Mouse (Mus musculus) embryonic facial prominence, embryonic 10.5 days (tissue): ENCODE results near the gene Dab1. TPM values are rescaled to one million over a fixed set of nuclear protein-coding genes. Genes with fewer than 3 reads are reported as not detected.

Source experiments
- DNase-seq: peaks from one replicate; pipeline ENCODE4 v3.0.0-alpha.2; 2017; ENCODE audit warnings: low spot score
- H3K27ac ChIP-seq: fragments of 300-500 bp; sonication (generic); replicated peaks from 2 replicates; pipeline ENCODE4 v1.5.1; 2016; ENCODE audit warnings: mild to moderate bottlenecking
- H3K27me3 ChIP-seq: fragments of 300-500 bp; sonication (generic); replicated peaks from 2 replicates; pipeline ENCODE4 v1.6.1; 2016; ENCODE audit warnings: low read depth, mild to moderate bottlenecking; ENCODE audit not compliant: poor library complexity, severe bottlenecking
- H3K36me3 ChIP-seq: fragments of 300-500 bp; sonication (generic); replicated peaks from 2 replicates; pipeline ENCODE4 v1.6.1; 2016; ENCODE audit warnings: mild to moderate bottlenecking, moderate library complexity
- H3K4me1 ChIP-seq: fragments of 300-500 bp; sonication (generic); 2 replicates; pipeline ENCODE4 v1.6.1; 2016
- H3K4me3 ChIP-seq: fragments of 300-500 bp; sonication (generic); 2 replicates; pipeline ENCODE4 v1.5.1; 2016; ENCODE audit warnings: mild to moderate bottlenecking, moderate library complexity
- H3K9me3 ChIP-seq: fragments of 300-500 bp; sonication (generic); 2 replicates; pipeline ENCODE4 v1.6.1; 2016; ENCODE audit warnings: mild to moderate bottlenecking
- WGBS: fragments of 180-500 bp; shearing (Covaris S2); methylation state at CpG from one replicate; pipeline ENCODE4 v1.1.7; 2016; 5-methylcytosine and 5-hydroxymethylcytosine counted together
- polyA plus RNA-seq: library from polyadenylated mRNA; unstranded; fragments of >200 nt; fragmentation: Nextera tagmentation; extraction: Ambion mirVana; gene quantifications from 2 replicates; pipeline ENCODE4 v1.2.1, GENCODE M21; 2016

Gene Dab1
- polyA plus RNA-seq, 1 experiment from 2014 or later: 15.6 TPM

GRCm38 (mm10) chr4:104337279-104337678 is 718.1 kb downstream of the Dab1 start:
- H3K4me3 ChIP-seq: no peak overlapping the region
- H3K36me3 ChIP-seq: no peaks in the 10 kb centered on the region
- no peaks in the 10 kb centered on the region for H3K9me3 ChIP-seq
- no peak for DNase-seq
- H3K27ac ChIP-seq: no peak overlapping the region
- no peaks in the 10 kb centered on the region for H3K27me3 ChIP-seq
- 85% methylated on average over 10 of the region's 10 CpGs for WGBS
- no peaks in the 10 kb centered on the region for H3K4me1 ChIP-seq

- H3K4me3 ChIP-seq: no peak overlapping the region
- 91% methylated on average over 2 of the region's 2 CpGs for WGBS
Measured at GRCm38 (mm10) chr4:104338382-104338781, 719.2 kb downstream of the Dab1 start.

DNA sequence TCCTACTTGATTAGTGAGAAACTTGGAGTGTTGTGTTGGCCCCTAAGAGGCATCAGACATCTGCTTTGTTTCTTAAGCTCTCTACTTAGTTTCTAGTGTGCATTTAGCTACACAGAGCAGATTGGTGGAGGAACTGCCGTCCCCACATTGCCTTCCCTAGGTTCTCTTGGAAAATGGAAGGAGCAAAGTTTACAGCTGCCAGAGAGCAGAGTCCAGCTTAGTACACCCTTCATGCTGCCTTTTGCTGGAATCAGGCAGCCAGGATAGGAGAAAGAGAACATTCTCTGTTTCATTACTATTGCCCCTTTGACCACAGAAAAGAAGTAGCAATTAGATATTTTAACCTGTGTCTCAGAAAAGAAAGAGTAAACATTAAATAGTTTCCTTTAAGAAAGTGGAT is 742.2 kb downstream of the Dab1 start:
- peaks cover 22% of the 10 kb centered on the region for H3K27me3 ChIP-seq
- DNase-seq: no peak
- 63% methylated on average over 1 of the region's 1 CpGs for whole genome bisulfite sequencing
- H3K36me3 ChIP-seq: no peaks in the 10 kb centered on the region
- peaks cover 1% of the 10 kb centered on the region for H3K4me1 ChIP-seq
- H3K9me3 ChIP-seq: no peaks in the 10 kb centered on the region
- no peak overlapping the region for H3K27ac ChIP-seq
- H3K4me3 ChIP-seq: no peak overlapping the region

More at GRCm38 (mm10) chr4:104338382-104338781, 719.2 kb downstream of the Dab1 start:
- H3K27ac ChIP-seq: no peak overlapping the region
- DNase-seq: no peak
- H3K4me1 ChIP-seq: no peaks in the 10 kb centered on the region
- H3K36me3 ChIP-seq: no peaks in the 10 kb centered on the region
- H3K27me3 ChIP-seq: no peaks in the 10 kb centered on the region
- H3K9me3 ChIP-seq: no peaks in the 10 kb centered on the region

- H3K27ac ChIP-seq: peak overlapping the region; percentile 78; the same call in 1 of the 2 replicates
Measured at GRCm38 (mm10) chr4:104366491-104366890, 747.3 kb downstream of the Dab1 start.

DNA sequence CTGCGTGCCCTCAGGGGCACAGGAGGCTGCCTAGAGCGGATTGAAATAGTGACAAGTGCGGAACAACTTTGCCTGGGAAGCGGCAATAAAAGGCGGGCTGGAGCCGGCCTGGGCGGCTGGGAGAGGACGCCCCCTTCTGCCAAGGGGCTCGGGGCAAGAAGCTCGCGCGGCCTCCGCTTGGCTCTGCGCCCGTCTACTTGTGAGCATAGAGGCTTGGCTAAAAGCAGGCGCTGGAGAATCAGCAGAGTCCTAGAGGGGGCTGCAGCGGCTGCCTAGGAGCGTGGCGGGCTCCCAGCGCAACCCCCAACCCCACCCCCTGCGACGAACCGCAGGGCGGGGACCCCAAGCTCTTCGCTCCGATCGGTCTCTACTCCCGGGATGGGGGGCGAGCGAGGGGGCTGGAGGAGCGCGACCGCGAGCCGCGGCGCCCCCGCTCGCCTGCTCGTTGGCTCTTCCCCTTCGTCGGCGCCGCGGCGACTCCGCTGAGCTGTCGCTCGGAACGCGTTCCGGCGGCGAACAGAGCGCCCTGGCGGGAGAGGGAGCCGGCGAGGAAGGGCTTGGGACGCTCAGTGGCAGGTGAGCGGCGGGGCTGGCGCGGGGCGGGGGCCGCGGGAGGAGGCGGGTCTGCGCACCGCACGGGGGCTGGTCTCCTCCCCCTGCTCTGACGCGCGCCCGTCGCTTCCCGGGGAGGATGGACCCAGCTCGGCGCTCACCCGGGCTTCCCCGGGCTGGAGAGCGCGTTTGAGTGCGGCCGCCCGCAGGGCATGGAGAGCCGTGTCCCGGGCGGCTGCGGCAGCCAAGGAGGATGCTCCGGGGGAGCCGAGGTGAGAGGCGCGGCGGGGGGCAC is 748.0 kb downstream of the Dab1 start:
- Histone ChIP-seq H3K27me3 (peaks cover 79% of the 10 kb centered on the region), H3K4me1 (peaks cover 35% of the 10 kb centered on the region), H3K9me3 (no peaks in the 10 kb centered on the region), H3K4me3 (peak overlapping the region; percentile 79), H3K27ac (peak overlapping the region; percentile 78), H3K36me3 (no peaks in the 10 kb centered on the region)
- WGBS: under 1% methylated on average over 92 of the region's 94 CpGs
- DNase-seq: peak; percentile 81

More at GRCm38 (mm10) chr4:104366491-104366890, 747.3 kb downstream of the Dab1 start:
- H3K27me3 ChIP-seq: peaks cover 73% of the 10 kb centered on the region
- H3K4me1 ChIP-seq: peaks cover 35% of the 10 kb centered on the region
- no peaks in the 10 kb centered on the region for H3K9me3 ChIP-seq
- DNase-seq: no peak
- WGBS: 2% methylated on average over 8 of the region's 8 CpGs
- no peaks in the 10 kb centered on the region for H3K36me3 ChIP-seq
- peak overlapping the region; percentile 79 for H3K4me3 ChIP-seq

DNA sequence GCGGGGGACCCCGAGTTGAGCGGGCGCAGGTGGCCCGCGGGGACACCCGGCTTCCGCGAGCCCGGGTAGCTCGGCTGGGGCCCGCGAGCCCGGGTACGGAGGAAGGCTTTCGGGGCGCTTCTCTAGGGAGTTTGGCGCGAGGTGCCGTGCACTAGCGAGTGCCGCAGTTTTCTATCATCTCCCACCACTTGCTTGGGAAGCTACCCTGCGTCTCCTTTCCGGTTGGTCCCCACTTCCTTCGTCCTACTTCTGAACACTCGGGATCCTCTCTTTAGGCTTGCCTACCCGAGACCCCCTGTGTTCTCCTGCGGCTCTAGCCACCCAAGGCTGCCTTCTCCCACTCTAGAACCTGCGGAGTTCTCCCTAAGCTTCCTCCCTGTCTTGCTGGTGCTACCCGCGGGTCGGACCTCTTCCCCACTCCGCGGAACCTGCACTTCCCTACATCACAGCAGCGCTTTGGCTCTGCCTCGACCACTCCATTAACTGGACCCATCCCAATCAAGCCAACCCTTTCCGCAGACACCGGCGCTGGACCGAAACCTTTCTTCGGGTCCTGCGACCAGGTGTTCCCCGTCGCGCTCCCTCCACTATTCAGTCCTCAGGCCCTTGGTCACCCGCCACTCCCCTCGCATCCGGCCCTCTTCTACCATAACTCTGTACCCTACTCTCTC is 748.7 kb downstream of the Dab1 start:
- DNase-seq: peak; percentile 56
- Histone ChIP-seq H3K9me3 (no peaks in the 10 kb centered on the region), H3K27ac (peak overlapping the region; percentile 78), H3K4me3 (peak overlapping the region; percentile 79), H3K27me3 (peaks cover 79% of the 10 kb centered on the region), H3K4me1 (peaks cover 35% of the 10 kb centered on the region), H3K36me3 (no peaks in the 10 kb centered on the region)
- WGBS: under 1% methylated on average over 48 of the region's 48 CpGs

- H3K9me3 ChIP-seq: no peaks in the 10 kb centered on the region
- H3K27me3 ChIP-seq: peaks cover 79% of the 10 kb centered on the region
- H3K27ac ChIP-seq: 0 out of 2 replicates have a peak overlapping the region, but pooled peaks have one; percentile 78
Measured at GRCm38 (mm10) chr4:104368561-104369021, 749.4 kb downstream of the Dab1 start.

GRCm38 (mm10) chr4:104369091-104369490 is 749.9 kb downstream of the Dab1 start:
- Histone ChIP-seq H3K27ac (no peak overlapping the region), H3K9me3 (no peaks in the 10 kb centered on the region), H3K4me3 (peak overlapping the region; percentile 79), H3K36me3 (no peaks in the 10 kb centered on the region), H3K27me3 (peaks cover 79% of the 10 kb centered on the region), H3K4me1 (peaks cover 35% of the 10 kb centered on the region)
- WGBS: 4% methylated on average over 7 of the region's 7 CpGs
- no peak for DNase-seq

More at GRCm38 (mm10) chr4:104368561-104369021, 749.4 kb downstream of the Dab1 start:
- DNase-seq: peak; percentile 77
- H3K36me3 ChIP-seq: no peaks in the 10 kb centered on the region
- peaks cover 35% of the 10 kb centered on the region for H3K4me1 ChIP-seq
- H3K4me3 ChIP-seq: peak overlapping the region; percentile 79
- under 1% methylated on average over 20 of the region's 20 CpGs for WGBS

GRCm38 (mm10) chr4:104371136-104371535 is 752.0 kb downstream of the Dab1 start:
- H3K27me3 ChIP-seq: peaks cover 60% of the 10 kb centered on the region
- no peaks in the 10 kb centered on the region for H3K9me3 ChIP-seq
- no peak overlapping the region for H3K27ac ChIP-seq
- no peaks in the 10 kb centered on the region for H3K36me3 ChIP-seq
- DNase-seq: no peak
- H3K4me1 ChIP-seq: peaks cover 35% of the 10 kb centered on the region
- no peak overlapping the region for H3K4me3 ChIP-seq
- WGBS: 80% methylated on average over 8 of the region's 8 CpGs

DNA sequence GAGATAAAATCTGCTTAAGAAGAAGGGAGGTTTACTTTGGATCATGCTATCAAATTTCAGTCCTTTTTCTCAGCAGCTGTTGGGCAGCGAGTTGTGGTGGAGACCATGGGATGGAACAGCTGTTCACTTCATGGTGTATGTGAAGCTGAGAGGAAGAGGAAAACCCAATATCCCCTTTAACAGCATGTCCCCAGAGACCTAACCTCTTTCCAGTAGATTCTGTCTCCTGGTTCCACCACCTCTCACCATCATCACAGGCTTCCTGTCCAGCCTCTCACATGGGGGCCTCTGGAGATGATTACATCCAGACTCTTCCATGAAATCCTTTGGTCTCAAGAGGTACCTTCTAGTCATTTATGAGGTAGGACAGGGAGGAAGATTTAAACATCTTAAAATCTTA is 755.0 kb downstream of the Dab1 start:
- Histone ChIP-seq H3K9me3 (no peaks in the 10 kb centered on the region), H3K27ac (no peak overlapping the region), H3K27me3 (peaks cover 29% of the 10 kb centered on the region), H3K36me3 (no peaks in the 10 kb centered on the region), H3K4me1 (peaks cover 6% of the 10 kb centered on the region), H3K4me3 (no peak overlapping the region)
- WGBS: 66% methylated on average over 1 of the region's 1 CpGs
- no peak for DNase-seq

DNA sequence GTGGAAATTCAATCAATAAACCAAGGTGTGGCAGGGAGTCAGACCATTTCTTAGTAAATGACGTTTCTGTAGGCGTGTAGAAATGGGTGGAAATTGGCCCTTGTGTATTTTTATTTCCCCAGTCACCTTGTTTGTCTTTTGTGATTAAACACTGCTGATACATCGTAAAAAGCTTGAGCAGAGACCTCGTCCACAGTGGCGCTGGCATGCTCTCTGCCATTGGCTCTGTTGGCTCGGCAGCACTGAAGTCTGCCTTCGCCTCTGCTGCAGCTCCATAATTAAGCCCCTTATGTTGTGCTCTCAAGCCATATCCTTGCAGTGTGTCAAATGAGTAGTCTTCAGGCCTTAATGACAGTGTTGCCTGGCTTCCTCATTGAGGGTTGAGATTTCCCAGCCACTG is 765.5 kb downstream of the Dab1 start:
- no peaks in the 10 kb centered on the region for H3K27me3 ChIP-seq
- H3K4me3 ChIP-seq: no peak overlapping the region
- WGBS: 64% methylated on average over 7 of the region's 7 CpGs
- H3K4me1 ChIP-seq: peaks cover 9% of the 10 kb centered on the region
- no peaks in the 10 kb centered on the region for H3K36me3 ChIP-seq
- no peaks in the 10 kb centered on the region for H3K9me3 ChIP-seq
- no peak for DNase-seq
- no peak overlapping the region for H3K27ac ChIP-seq

DNA sequence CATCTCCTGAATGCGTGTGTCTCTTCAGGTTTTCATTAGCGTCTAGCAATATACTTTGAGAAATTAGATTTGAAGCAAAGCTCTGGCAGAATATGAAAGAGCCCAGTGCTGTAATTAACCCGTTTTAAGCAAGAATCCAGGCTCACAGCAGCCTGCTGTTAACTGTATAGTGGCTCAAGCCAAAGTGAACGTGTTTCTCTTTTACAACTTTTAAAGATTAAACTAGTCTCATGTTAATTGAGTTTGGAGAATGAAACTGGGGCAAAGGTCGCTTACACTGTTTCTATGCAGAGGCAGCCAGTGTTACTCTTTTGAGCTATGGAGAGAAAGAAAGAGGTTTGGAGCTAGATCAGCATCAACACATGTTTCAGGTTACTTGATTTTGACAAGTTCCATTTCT is 766.1 kb downstream of the Dab1 start:
- Histone ChIP-seq H3K27me3 (no peaks in the 10 kb centered on the region), H3K36me3 (no peaks in the 10 kb centered on the region), H3K4me1 (peaks cover 9% of the 10 kb centered on the region), H3K4me3 (no peak overlapping the region), H3K27ac (no peak overlapping the region), H3K9me3 (no peaks in the 10 kb centered on the region)
- no peak for DNase-seq
- 35% methylated on average over 5 of the region's 5 CpGs for whole genome bisulfite sequencing
